Mouse (Mus musculus): ENCODE measurements around the gene Btk.

Btk gene

GRCm38 (mm10) chrX:134580528-134581305, 2.7 kb downstream of the Btk start:
- DNase-seq (ENCODE audit: low spot score) = no peak

- no peak for DNase-seq (ENCODE audit: low spot score)
Measured at GRCm38 (mm10) chrX:134577896-134578295, 5.5 kb downstream of the Btk start.

DNA sequence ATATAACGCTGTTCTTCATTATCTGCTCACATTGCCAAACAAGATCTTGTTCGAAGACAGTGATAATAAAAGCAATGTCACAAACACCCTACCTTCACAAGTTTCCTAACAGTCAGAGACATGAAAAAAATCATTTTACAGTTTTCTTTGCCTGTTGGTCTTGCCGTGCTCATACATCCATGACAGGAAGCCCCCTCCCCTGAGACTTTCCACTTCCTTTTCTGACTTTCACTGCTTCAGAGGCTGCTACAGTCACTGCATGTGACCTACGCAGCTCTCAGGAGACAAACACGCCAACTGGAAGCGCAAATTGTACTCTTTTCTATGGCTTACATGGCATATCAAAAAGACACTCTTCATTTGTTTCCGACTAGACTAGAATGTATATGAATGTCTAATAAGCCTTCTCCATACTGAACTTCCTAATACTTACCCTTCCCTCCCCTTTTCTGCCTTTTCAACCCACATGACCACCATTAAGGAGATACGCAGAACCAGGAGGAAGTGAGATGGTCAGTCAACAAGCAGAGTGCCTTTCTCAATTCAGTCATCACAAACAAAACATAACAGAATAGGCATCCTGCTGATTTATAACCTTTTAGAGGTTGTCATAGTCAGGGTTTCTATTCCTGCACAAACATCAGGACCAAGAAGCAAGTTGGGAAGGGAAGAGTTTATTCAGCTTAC, 16.7 kb downstream of the Btk start:
- DNase-seq (ENCODE audit: low spot score) = peak; percentile 39

DNA sequence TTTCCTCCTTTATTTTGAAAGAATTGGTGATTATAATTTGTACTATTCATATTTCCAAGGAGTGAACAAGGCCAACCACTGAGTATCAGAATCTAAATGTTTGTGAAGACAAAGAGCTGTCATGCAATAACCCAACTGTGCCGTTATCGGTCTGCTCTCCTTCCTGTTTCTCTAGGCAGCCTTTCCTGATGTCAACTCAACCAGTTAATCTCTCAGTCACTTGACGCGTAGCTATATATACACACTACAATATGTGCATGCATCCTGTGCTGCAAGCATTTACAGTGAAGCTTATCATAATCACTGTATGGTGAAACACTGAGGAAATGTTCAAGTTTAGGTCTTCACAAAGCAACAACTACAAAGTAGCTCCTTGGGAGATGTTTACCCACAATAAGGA, 19.0 kb downstream of the Btk start:
- DNase-seq (ENCODE audit: low spot score) = no peak

GRCm38 (mm10) chrX:134554425-134554824, 28.9 kb downstream of the Btk start:
- no peak for DNase-seq (ENCODE audit: low spot score)

DNA sequence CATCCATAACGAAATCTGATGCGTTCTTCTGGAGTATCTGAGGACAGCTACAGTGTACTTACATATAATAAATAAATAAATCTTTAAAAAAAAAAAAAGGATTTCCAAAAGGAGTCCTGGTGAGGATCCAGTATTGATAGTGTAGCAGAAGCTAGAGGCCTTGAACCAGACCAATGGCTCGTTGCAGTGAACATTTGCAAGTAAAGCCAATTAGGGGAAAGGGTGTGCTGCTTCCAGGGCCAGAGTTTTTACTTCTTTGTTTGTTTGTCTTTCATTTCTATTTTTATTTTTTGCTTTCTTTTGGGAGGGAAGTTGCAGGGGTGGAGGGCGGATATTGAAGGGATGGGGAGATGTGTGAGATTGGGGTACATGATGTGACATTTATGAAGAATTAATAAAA, 30.0 kb downstream of the Btk start:
- DNase-seq (ENCODE audit: low spot score) = no peak

DNA sequence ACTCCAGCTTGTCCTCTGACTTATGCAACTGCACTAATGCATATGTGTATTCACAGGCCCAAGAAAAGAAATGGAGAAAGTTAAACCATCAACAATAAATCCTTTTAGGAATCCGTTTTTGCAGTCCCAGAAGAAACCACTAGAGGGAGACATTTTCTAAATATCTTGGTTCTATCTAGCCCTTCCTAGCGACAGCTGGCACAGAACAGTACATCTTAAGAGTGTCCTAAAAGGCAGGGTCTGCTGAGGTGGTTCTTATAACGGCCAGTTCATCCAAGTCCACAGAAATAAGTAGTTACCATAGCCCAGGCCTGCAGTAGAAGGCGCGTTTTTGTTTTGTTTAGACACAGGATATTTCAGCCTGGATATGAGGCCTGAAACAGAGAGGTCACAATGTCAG, 32.5 kb downstream of the Btk start:
- peak; percentile 3 for DNase-seq (ENCODE audit: low spot score)

- no peak for DNase-seq (ENCODE audit: low spot score)
Measured at GRCm38 (mm10) chrX:134547330-134547729, 36.0 kb downstream of the Btk start.

DNA sequence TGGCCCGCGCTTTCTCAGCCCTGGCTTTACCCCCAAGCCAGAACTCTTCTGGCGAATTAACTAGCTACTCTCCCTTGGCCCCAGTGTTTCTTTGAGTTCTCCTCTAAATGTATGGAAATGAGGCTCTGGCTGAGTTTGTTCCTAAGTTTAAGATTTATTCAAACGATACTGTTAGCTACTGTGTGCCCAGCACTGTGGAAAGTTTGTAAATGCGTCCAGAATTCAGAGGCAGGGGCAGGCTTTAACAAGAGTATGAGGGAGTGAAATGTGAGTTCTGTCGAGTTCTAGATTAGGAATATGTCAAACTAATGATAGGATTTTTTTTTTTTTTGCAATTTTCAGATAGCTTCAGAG, 41.4 kb downstream of the Btk start:
- no peak for DNase-seq (ENCODE audit: low spot score)

DNA sequence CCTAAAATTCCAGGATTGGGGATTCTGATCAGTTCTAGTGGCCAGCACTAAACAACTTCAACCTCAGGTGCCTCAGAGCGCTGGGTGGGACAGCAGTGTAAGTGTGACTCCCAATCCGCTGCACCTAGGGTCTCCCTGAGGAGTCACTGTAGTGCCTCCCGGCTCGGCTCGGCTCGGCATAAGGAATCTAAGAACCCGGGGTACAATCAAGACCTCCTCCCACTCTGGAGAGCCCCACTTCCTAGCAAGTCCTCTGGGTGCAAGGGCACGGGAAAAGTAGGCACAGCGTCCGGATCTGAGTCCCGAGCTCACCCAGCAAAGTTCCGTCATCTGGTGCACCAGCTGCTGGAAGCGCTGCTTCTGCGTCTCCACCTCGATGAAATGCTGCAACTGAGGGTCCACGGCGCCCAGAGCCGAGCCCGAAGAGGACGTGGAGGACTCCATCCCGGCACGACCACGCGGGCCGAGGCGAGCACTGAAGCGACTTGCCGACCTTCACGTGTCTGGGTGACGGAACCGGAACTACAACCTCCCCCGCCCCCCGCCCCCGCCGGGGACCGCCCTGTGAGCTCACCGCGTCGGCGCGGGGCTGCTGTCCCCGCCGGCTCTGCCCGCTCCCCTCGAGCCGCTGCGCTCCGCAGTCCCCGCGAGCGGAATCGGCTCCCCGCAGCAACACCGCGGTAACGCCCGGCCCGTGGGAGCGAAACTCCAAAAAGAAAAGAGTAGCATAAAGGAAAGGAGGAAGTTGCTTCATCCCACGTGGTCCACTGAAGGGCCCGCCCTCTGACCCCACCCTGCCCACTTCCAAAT, 42.0 kb downstream of the Btk start, which contains the start of gene Timm8a1:
TSS of gene Timm8a1 (minus strand) at position 721 of the 810 bp plus-strand sequence.
- DNase-seq (ENCODE audit: low spot score) = peak; percentile 60

DNA sequence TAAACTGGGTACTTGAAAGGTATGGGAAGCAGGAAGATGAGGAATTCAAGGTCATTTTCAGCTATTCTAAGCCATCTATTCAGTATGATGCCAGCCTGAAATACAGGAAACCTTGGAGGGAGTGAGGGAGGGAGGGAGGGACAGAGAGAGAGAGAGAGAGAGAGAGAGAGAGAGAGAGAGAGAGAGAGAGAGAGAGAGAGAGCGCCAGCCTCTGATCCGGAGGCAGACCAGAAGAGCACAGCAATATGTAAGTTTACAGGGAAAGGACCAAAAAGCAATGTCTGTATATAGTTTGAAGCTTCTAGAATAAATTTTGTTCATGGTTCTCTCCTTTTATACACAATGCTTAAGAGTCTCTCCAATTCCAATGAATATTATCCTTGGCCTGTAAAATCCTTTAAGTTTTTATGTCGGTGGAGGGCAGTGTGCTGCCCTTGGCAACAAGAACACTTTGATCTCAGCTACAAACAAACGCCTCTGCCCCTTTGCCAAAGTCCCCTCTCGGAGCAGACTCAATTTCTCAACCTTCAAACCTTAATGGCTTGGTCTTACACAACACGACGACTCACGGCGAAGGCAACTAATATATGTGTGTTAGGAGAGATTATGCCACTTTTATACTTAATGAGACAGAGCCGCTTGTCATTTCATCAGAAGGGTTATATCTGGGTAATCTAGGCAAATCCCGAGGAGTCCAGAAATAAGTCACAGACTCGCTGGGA, 42.8 kb downstream of the Btk start:
- DNase-seq (ENCODE audit: low spot score) = no peak

GRCm38 (mm10) chrX:134539795-134540194, 43.6 kb downstream of the Btk start:
- DNase-seq (ENCODE audit: low spot score) = peak; percentile 56

DNA sequence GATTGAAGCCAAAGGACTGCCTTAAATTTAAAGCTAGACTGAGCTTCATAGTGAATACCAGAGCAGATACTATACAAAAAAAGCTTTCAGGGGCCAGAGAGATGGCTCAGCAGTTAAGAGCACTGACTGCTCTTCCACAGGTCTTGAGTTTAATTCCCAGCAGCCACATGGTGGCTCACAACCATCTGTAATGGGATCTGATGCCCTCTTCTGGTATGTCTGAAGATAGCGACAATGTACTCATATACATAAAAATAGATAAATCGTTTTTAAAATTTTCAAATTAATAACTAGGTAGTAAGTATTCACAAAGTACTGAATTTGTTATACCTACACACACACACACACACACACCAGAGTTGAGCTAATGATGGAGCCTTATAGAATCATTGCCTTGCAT, 50.0 kb downstream of the Btk start:
- DNase-seq (ENCODE audit: low spot score) = no peak

GRCm38 (mm10) chrX:134525260-134525659, 58.1 kb downstream of the Btk start:
- DNase-seq (ENCODE audit: low spot score) = no peak

DNA sequence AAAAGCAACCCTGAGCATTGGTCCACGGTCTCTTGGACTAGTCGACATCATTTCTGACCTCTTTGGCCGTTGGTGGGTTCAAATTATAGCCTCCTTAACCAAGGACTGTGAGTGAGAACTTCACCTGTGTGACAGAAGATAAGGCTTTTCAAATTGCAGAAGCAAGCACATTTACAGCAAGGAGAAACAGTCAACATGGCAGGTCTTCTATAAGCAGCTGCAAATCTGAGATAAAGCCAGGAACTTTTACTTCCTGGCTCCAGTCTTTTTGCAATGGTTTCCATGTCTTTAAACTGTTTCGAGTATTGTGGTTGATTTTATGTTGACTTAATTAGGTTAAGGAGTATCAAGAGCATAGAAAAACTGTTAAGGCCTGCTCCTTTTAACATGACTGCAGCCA, 59.6 kb downstream of the Btk start:
- no peak for DNase-seq (ENCODE audit: low spot score)

DNA sequence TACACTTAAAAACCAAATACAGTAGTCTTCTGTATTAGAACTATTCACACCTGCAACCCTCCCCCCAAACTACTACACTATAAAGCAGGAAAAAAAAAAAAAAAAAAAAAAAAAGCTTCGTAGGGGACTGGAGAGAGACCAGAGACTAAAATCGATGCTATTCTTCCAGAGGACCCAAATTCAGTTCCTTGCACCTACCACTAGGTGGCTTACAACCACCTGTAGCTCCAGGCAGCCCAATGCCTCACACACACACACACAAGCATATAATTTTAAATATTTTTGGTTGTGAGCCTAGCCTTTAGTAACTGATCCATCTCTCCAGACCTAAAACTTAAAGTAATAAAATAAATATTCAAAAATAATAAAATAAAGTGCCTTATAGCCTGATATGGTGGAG, 73.9 kb downstream of the Btk start:
- DNase-seq (ENCODE audit: low spot score) = no peak

- DNase-seq (ENCODE audit: low spot score) = no peak
Measured at GRCm38 (mm10) chrX:134507977-134508376, 75.4 kb downstream of the Btk start.

DNA sequence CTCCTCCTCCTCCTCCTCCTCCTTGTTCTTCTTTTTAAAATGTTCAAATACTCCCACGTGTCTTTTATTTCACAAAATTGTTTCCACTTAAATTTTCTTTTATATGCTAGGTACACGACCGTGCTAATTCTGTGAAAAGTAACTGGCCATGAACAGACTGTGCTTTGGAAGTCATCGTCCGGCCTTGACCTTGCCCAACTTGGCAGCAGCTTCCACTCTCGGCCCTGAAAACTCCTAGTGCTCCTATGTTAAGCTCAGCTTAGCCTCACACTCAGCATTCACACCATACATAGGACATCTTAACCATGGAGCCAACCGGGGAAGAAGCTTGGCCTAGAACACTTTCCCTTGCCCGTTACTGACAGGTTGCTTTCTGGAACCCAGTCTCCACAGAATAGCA, 82.7 kb downstream of the Btk start:
- no peak for DNase-seq (ENCODE audit: low spot score)

Data from T-cell, adult 2 months (primary cell).